ENCODE assay signal across 16 mouse cellular contexts in genomic region chr1:167752661-167753060, GRCm38 (mm10).
DNase-seq lines count a peak whose midpoint lies in the region; ATAC-seq and TF ChIP-seq lines count a peak whose summit lies in the region.
"Had no signal": no experiment of that assay in that cellular context is flagged by ENCODE, and none has a peak within 500 bp of the region (broad histone marks: within the 10 kb centered on the region; RNA-seq: fewer than 3 reads in every experiment).

No protein-coding gene starts in this region.

- H3K27me3 ChIP-seq in forebrain, embryonic 16.5 days (replicated peaks; ENCODE audit: control insufficient read depth, insufficient read depth, low read length): no peaks in the 10 kb centered on the region
- 0 out of 2 replicates have a peak, but pooled peaks cover 3% of the 10 kb centered on the region for H3K27me3 ChIP-seq in forebrain, embryonic 13.5 days
- no peaks in the 10 kb centered on the region for H3K27me3 ChIP-seq in liver, adult 2 months (ENCODE audit: control insufficient read depth, insufficient read depth, low read length)
- no peaks in the 10 kb centered on the region for H3K27me3 ChIP-seq in liver, postnatal 0 days (ENCODE audit: insufficient read depth, low read length)
- no peaks in the 10 kb centered on the region for H3K27me3 ChIP-seq in liver, embryonic 12.5 days (replicated peaks)

- no peaks in the 10 kb centered on the region for H3K9me3 ChIP-seq in forebrain, embryonic 16.5 days (ENCODE audit: control insufficient read depth, low read length)
- no peaks in the 10 kb centered on the region for H3K9me3 ChIP-seq in forebrain, embryonic 13.5 days (replicated peaks)
- H3K9me3 ChIP-seq in liver, postnatal 0 days (ENCODE audit: low read length): no peaks in the 10 kb centered on the region
- no peaks in the 10 kb centered on the region for H3K9me3 ChIP-seq in liver, embryonic 12.5 days (replicated peaks)
- H3K9me3 ChIP-seq: neural tube, embryonic 13.5 days had no signal

- no peak overlapping the region for H3K9ac ChIP-seq in forebrain, embryonic 16.5 days (replicated peaks; ENCODE audit: low read depth, low read length)
- no peak overlapping the region for H3K9ac ChIP-seq in forebrain, embryonic 13.5 days
- H3K9ac ChIP-seq in liver, adult 2 months (ENCODE audit: low read depth, low read length): no peak overlapping the region
- H3K9ac ChIP-seq in liver, postnatal 0 days (replicated peaks): no peak overlapping the region
- H3K9ac ChIP-seq in liver, embryonic 12.5 days: no peak overlapping the region
- H3K9ac ChIP-seq: forebrain, postnatal 0 days; neural tube, embryonic 13.5 days had no signal

- H3K27ac ChIP-seq in forebrain, embryonic 16.5 days (ENCODE audit: low read length): no peak overlapping the region
- no peak overlapping the region for H3K27ac ChIP-seq in forebrain, embryonic 13.5 days
- no peak overlapping the region for H3K27ac ChIP-seq in liver, adult 2 months (replicated peaks; ENCODE audit: insufficient read depth, low read depth, low read length)
- no peak overlapping the region for H3K27ac ChIP-seq in liver, postnatal 0 days (ENCODE audit: low read depth)
- no peak overlapping the region for H3K27ac ChIP-seq in liver, embryonic 12.5 days
- H3K27ac ChIP-seq: gastrocnemius, adult 2 months; heart, adult 2 months; kidney, postnatal 0 days; neural tube, embryonic 13.5 days had no signal

- H3K4me2 ChIP-seq in forebrain, embryonic 16.5 days (ENCODE audit: low read length): no peak overlapping the region
- no peak overlapping the region for H3K4me2 ChIP-seq in forebrain, embryonic 13.5 days
- no peak overlapping the region for H3K4me2 ChIP-seq in liver, postnatal 0 days (ENCODE audit: low read depth, low read length)
- no peak overlapping the region for H3K4me2 ChIP-seq in liver, embryonic 12.5 days
- H3K4me2 ChIP-seq: liver, embryonic 11.5 days; neural tube, embryonic 13.5 days had no signal

- no peaks in the 10 kb centered on the region for H3K79me2 ChIP-seq in liver, adult 2 months (ENCODE audit: control insufficient read depth, insufficient read depth, low read length)

- 54% methylated on average over 5 of the region's 5 CpGs for WGBS in forebrain, embryonic 16.5 days
- 66% methylated on average over 5 of the region's 5 CpGs for whole genome bisulfite sequencing in forebrain, embryonic 13.5 days
- WGBS in liver, adult 2 months: 52% methylated on average over 5 of the region's 5 CpGs
- 68% methylated on average over 5 of the region's 5 CpGs for WGBS in liver, postnatal 0 days (ENCODE audit: insufficient replicate concordance)
- 53% methylated on average over 5 of the region's 5 CpGs for WGBS in liver, embryonic 12.5 days (ENCODE audit: insufficient replicate concordance)

- no peak overlapping the region for H3K4me3 ChIP-seq in forebrain, embryonic 16.5 days (replicated peaks; ENCODE audit: low read length)
- H3K4me3 ChIP-seq in forebrain, embryonic 13.5 days: no peak overlapping the region
- H3K4me3 ChIP-seq in liver, adult 2 months (ENCODE audit: insufficient read depth, low read depth, low read length): no peak overlapping the region
- no peak overlapping the region for H3K4me3 ChIP-seq in liver, postnatal 0 days (ENCODE audit: low read depth, low read length)
- no peak overlapping the region for H3K4me3 ChIP-seq in liver, embryonic 12.5 days
- H3K4me3 ChIP-seq: gastrocnemius, adult 2 months; heart, adult 2 months; neural tube, embryonic 13.5 days had no signal

- DNase-seq in liver, adult 2 months (ENCODE audit: extremely low read depth, low read depth, low spot score): peak; percentile 5
- DNase-seq in liver, postnatal 0 days: no peak
- peak; percentile 6 for DNase-seq in adrenal gland, adult 8-10 months
- DNase-seq in brain, embryonic 14.5 days (ENCODE audit: low read depth): peak; percentile 68
- no peak for DNase-seq in thymus, postnatal 14 days
- DNase-seq: cerebellum, adult 2 months; forebrain, postnatal 0 days; gastrocnemius, adult 2 months; heart, adult 2 months had no signal

- H3K4me1 ChIP-seq in forebrain, embryonic 16.5 days (replicated peaks; ENCODE audit: control insufficient read depth, insufficient read depth, low read length): peaks cover 5% of the 10 kb centered on the region; the same call in 1 of the 2 replicates
- H3K4me1 ChIP-seq in forebrain, embryonic 13.5 days: peaks cover 24% of the 10 kb centered on the region
- no peaks in the 10 kb centered on the region for H3K4me1 ChIP-seq in liver, adult 2 months (ENCODE audit: control insufficient read depth, insufficient read depth, low read length)
- no peaks in the 10 kb centered on the region for H3K4me1 ChIP-seq in liver, postnatal 0 days (ENCODE audit: insufficient read depth)
- H3K4me1 ChIP-seq in liver, embryonic 12.5 days: no peaks in the 10 kb centered on the region

- no peak for TF ChIP-seq CTCF in liver, adult 2 months (IDR thresholded peaks at IDR 0.05; ENCODE audit: low read depth, low read length)
- TF ChIP-seq CTCF in liver, postnatal 0 days (IDR thresholded peaks at IDR 0.05; ENCODE audit: low read depth): no peak
- TF ChIP-seq CTCF in brain, embryonic 14.5 days (IDR thresholded peaks at IDR 0.05; ENCODE audit: borderline replicate concordance, extremely low read depth, insufficient read depth, insufficient read length): no peak

- H3K36me3 ChIP-seq in forebrain, embryonic 16.5 days (ENCODE audit: control insufficient read depth, insufficient read depth): no peaks in the 10 kb centered on the region
- no peaks in the 10 kb centered on the region for H3K36me3 ChIP-seq in forebrain, embryonic 13.5 days (ENCODE audit: poor library complexity, severe bottlenecking)
- no peaks in the 10 kb centered on the region for H3K36me3 ChIP-seq in liver, adult 2 months (ENCODE audit: control insufficient read depth, insufficient read depth, low read length)
- H3K36me3 ChIP-seq in liver, postnatal 0 days (replicated peaks; ENCODE audit: insufficient read depth, low read length): no peaks in the 10 kb centered on the region
- H3K36me3 ChIP-seq in liver, embryonic 12.5 days: no peaks in the 10 kb centered on the region
- H3K36me3 ChIP-seq: neural tube, embryonic 13.5 days had no signal

- ATAC-seq in forebrain, embryonic 16.5 days: 0 out of 2 replicates have a peak, but pooled peaks have one; percentile 28
- ATAC-seq in forebrain, embryonic 13.5 days: no peak
- ATAC-seq in liver, postnatal 0 days: no peak
- no peak for ATAC-seq in liver, embryonic 12.5 days
- ATAC-seq: forebrain, postnatal 0 days; hindbrain, embryonic 16.5 days had no signal

- no peak for TF ChIP-seq POLR2A in liver, adult 2 months (IDR thresholded peaks at IDR 0.05; ENCODE audit: extremely low read depth, insufficient read depth, low read length)
- TF ChIP-seq POLR2A in brain, embryonic 14.5 days (IDR thresholded peaks at IDR 0.05; ENCODE audit: borderline replicate concordance, extremely low read depth, insufficient read depth, insufficient read length, poor library complexity, severe bottlenecking): no peak

- TF ChIP-seq EP300 in liver, postnatal 0 days (IDR thresholded peaks at IDR 0.05; ENCODE audit: low read depth): no peak

Comparison
In these comparisons a context has a peak if more than half of its experiments do, and no peak if none do; other contexts are left out.
1. DNase-seq: peak in liver, adult 2 months (single experiment), adrenal gland, adult 8-10 months (single experiment) and brain, embryonic 14.5 days (single experiment); none in liver, postnatal 0 days (single experiment) and thymus, postnatal 14 days (single experiment).